Mouse (Mus musculus) c-Kit-positive CD71-positive TER-119-negative erythroid progenitor cells, embryonic 14.5 days (primary cell): Measurements from ENCODE around the gene Zbp1.

Source experiments
- DNase-seq: peaks from one replicate; pipeline ENCODE4 v3.0.0-alpha.2; 2013; ENCODE audit warnings: low read depth

The Zbp1 gene

GRCm38 (mm10) chr2:173177951-173178350, 40.8 kb downstream of the Zbp1 start:
- DNase-seq: no peak

GRCm38 (mm10) chr2:173177481-173177880, 41.2 kb downstream of the Zbp1 start:
- DNase-seq: no peak

DNA sequence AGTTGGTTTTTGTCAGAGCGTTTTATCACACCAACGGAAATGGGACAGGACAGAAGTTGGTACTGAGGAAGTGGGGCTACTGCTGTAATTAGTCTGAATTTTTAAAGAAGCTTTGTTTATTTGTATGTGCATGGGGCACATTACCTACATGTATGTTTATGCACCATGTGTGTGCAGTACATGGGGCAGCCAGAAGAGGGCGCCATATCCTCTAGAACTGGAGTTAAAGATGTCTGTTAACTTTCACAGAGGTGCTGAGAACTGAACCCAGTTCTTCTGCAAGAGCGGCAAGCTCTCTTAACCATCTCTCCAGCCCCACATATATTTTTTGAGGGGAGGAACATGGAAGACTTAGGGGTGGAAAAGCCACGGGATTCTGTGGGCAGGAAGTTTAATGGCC, 43.0 kb downstream of the Zbp1 start:
- DNase-seq: no peak

- no peak for DNase-seq
Observed at GRCm38 (mm10) chr2:173174569-173174968, 44.2 kb downstream of the Zbp1 start.

DNA sequence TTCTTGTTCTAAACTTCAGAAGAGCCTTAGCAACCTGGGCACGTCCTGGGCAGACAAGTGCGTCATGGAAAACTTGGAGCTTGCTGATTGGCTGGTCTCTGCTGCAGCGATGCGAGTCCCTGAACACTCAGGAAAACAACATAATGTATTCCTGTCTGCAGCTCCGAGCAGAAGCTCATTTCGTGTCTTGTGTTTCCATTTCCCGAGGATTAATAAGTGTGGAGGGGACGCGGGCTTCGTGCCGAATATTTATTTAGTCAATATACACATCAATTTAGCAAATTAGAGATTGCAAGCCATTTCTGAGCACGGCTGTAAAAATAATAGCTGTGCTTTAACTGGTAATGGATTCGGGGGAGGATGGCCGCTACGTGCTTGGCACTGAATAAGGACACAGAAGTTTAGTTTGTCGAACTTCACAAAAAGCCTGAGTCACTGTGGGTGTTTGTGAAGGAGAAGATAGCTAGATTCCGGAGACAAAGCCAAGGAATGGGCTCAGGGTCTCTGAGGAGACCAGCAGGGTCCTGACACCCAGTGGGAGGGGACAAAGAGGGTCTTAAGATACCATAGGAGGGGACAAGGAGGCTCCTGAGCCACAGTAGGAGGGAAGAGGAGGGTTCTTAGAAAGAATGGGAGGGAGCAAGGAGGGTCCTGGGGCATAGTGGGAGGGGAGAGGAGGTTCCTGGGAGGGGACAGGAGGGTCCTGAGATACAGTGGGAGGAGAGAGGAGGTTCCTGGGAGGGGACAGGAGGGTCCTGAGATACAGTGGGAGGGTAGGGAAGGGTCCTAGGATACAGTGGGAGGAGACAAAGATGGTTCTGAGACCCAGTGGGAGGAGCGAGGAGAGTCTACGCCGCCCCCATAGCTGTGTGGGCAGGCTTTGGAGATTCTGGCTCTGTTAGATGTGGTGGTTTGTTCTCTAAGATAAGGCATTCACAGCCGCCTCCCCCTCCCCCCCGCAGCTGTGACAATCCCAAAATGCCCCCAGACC, 44.9 kb downstream of the Zbp1 start:
- peak; percentile 41 for DNase-seq

DNA sequence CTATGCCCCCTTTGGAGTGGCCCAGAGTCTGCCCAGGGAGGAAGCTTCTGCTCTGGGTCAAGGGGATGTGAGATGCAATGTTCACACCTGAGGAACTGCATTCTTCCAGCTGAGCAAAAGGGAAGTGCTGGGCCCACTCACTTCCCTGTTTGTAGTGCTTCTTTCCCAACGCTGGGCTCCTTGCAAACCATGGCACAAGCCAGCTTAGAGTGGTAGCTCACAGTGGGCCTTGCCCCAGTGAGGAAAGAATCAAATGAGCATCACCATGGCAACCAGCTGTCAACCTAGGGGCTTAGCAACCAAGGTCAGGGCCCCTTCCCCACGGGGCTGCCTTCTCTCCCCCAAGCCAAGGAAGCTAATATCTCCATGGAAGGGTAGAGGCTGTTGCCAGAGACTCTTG, 45.7 kb downstream of the Zbp1 start:
- no peak for DNase-seq

DNA sequence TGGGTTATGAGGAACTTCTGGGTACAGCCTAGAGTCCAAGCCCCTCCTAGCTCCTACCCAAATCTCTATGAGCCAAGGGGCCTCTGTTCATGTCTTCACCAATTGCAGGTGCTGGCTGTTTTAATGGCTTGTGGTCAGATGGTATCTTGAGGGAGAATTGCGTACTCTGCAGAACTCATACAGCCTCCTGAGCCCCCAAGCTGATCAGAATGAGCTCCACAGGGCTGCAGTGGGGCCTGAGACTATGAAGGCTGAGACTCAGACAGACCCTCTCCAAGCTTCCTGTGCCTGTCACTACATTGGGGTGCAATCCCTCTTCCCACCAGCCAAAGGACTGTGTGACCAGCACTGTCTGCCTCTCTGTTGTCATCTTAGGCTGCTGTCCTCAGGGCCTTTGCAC, 46.3 kb downstream of the Zbp1 start:
- no peak for DNase-seq

DNA sequence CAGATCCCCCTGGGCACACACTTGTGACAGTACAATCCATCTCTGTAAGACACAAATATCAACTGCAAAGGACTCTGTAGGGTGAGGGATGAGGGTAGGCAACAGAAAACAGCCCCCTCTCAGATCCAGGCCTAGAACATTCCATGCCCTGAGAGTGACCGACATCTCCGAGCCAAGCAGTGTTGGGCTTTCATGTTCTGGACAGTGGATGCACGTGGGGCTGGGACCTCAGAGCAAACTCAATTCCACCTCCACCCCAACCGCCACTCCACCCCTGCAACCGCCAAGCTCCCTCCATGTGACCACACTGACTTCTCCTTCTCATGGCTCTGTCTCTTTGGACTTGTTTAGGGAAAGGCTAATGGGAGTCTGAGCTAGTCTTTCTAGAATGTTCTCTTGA, 46.8 kb downstream of the Zbp1 start:
- no peak for DNase-seq

GRCm38 (mm10) chr2:173171470-173171869, 47.3 kb downstream of the Zbp1 start:
- DNase-seq: no peak

GRCm38 (mm10) chr2:173170715-173171114, 48.0 kb downstream of the Zbp1 start:
- DNase-seq: no peak

DNA sequence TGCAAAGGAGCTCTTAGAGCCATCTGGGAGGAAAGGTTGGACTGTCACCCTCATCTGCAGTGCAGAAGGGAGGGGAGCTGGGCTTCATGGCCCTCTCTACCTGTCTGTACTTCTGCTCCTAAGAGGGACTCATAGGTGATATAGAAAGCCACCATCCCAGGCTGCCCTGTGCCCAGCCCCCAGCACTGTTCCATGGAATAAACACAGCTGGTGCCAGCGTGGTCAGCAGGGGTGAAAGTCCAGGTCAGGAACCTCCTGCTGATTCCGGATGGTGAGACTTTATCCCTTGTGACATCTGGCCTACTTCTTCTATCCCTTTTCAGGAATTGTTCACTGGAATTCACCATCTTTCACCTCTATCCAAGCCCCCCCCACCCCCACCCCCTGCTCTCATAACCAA, 48.6 kb downstream of the Zbp1 start:
- no peak for DNase-seq

DNA sequence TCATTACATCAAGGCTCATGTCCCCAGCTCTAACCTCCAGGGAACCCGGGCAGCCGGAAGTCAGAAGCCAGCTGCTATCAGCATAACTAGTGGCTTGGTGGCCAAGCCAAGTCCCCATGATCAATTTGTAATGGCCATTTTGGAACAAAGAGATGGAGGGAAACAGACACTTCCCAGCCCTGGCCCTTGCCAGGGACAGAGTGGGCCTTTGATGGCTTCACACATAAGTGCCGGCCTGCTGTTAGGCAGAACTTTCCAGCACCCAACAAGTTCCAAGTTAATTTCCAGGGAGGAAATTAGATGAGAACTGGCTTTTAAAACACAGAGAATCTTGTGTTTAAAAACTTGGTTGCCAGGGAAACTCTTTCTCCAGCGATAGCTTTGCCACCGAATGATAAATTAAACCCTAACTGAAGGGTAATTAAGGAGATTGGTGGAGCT, 50.3 kb downstream of the Zbp1 start:
- DNase-seq: no peak

- DNase-seq: no peak
Observed at GRCm38 (mm10) chr2:173165357-173165756, 53.4 kb downstream of the Zbp1 start.

GRCm38 (mm10) chr2:173164946-173165345, 53.8 kb downstream of the Zbp1 start:
- DNase-seq: no peak

DNA sequence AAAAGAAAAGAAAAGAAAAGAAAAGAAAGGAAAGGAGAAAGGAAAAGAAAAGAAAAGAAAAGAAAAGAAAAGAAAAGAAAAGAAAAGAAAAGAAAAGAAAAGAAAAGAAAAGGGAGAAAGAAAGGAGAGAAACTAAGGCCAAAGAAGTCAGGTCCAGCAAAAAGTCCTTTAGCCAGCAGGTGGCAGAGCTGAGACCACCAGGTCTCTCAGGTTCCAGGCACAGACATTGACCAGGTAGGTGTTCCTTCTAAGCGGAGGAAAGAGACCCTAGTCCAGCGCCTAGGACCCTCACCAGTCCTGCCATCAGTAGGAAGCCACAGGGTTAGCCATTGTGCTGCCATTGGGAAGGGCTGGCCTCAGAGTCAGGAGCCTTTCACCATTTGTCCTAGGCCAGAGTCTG, 54.4 kb downstream of the Zbp1 start:
- no peak for DNase-seq

- DNase-seq: no peak
Observed at GRCm38 (mm10) chr2:173163380-173163779, 55.3 kb downstream of the Zbp1 start.

DNA sequence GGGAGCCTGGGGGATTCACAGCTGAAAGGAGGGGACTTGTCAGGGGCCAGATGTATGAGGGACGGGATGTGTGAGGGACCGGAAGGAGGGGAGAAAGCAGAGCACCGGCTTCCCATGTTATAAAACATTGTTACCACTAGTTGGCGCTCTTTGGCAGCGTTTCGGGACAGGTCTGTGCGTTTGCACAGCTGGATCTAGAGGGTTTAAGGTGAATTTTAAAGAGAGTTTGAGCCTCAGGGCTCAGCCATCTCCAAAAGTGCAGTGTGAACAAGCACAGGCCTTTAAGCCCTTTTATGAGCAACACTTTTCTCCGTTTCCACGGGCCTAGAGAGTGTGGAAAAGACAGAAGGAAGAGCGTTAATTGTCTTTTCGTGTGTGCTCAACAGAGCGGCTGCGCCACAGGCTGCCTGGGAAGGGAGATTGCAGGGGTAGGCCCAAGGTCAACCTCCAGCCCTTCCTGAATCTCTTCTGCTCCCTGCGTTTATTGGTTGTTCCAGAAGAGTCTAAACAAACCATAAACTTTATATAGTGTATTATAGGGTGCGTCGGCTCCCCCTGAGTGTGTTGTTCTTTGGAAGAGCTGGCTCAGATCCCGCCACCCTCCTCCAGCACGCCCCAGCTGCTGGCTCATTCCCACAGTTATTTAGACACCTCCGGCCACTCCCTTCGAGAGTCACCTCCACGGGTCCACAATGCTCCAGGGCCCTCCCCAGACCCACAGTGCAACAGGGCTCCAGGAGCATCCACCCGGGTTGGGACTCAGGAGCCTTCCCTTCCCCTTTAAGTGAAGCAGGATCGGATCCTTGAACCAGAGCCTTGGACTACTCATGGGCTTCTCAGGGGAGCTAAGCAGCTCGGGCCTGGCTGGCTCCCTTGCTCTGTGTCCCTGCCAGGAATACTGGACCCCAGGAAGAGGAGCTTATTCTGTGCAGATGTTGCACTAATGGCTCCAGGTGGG, 59.1 kb downstream of the Zbp1 start:
- DNase-seq: peak; percentile 34

GRCm38 (mm10) chr2:173158390-173159055, 60.2 kb downstream of the Zbp1 start:
- DNase-seq: no peak

GRCm38 (mm10) chr2:173157871-173158270, 60.9 kb downstream of the Zbp1 start:
- DNase-seq: no peak

DNA sequence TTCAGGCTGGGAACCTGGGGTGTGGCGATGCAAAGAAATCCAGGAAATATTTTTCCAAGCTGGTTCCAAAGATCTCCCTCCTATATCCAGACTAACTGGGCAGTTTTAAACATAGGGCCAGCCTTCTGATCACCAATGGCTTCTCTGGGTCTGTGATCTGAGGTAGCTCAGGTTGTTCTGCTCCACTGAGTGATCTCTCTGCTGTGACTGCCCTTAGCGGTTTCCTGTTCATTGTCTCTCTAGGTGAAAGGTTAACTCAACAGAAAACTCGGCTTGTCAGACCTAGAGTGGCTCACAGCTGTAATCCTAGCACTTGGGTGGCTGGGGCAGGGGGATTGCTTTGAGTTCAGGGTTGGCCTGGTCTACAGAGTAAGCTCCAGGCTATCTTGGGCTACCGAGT, 61.3 kb downstream of the Zbp1 start:
- DNase-seq: no peak

DNA sequence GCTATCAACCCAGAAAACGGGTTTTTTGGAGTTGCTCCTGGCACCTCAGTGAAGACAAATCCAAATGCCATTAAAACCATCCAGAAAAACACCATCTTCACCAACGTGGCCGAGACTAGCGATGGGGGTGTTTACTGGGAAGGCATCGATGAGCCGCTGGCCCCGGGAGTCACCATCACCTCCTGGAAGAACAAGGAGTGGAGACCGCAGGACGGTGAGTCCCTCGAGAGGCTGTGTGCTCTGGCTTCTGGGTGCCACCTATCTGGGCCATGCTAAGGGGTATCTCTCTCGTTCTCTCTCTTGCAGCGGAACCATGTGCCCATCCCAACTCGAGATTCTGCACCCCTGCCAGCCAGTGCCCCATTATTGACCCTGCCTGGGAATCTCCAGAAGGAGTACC, 61.8 kb downstream of the Zbp1 start:
- no peak for DNase-seq
